Mouse (Mus musculus) spleen, adult 2 months (tissue): ENCODE results near the gene Scube2.

Experiments used
- CTCF ChIP-seq: fragments of 200-500 bp; IDR thresholded peaks from 2 replicates; pipeline ENCODE4 v1.5.1; 2011; ENCODE audit warnings: mild to moderate bottlenecking, inconsistent platforms; ENCODE audit not compliant: insufficient read depth, insufficient read length, insufficient replicate concordance; ENCODE audit errors: extremely low read depth
- POLR2A ChIP-seq: fragments of 200-500 bp; IDR thresholded peaks from 2 replicates; pipeline ENCODE4 v1.6.1; 2011; ENCODE audit warnings: low read depth, low read length, inconsistent platforms

DNA sequence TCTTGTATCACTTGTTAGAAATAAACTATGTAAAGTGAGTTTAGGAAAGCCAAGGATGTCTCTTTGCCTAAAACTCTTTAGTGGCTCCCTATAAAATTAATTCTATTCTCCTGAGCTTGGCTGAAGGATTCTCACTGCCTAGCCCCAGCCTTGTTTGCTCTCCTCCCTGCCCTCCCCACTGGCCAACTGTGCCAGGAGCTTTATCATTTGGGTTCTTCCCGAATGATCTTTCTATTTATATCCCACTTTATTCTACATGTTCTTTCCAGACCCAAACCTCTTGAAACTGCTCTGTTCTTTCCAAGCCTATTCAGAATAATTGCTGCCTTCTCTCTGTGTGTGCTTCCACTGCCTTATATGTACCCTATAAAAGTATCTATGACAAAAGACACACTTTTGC lies 62.0 kb downstream of the Scube2 start:
- TF ChIP-seq CTCF (no peak), POLR2A (no peak)
